Mouse (Mus musculus) megakaryocyte-erythroid progenitor cell, adult 5-6 weeks (primary cell): Measurements from ENCODE around the gene Hspbap1. TPM values are rescaled to one million over a fixed set of nuclear protein-coding genes. Genes with fewer than 3 reads are reported as not detected.
A peak's percentile ranks its signal among the peaks of the same experiment; 100 is the strongest.

ENCODE experiments used
- ATAC-seq: replicated peaks from 2 replicates; pipeline ENCODE4 v1.8.0; 2016; ENCODE audit warnings: mild to moderate bottlenecking, inconsistent platforms; ENCODE audit not compliant: severe bottlenecking, poor library complexity, low FRiP score, low TSS enrichment
- total RNA-seq, 2 experiments: library from RNA; stranded (forward) in 1 of 2; stranded (reverse) in 1 of 2; fragments of 200-1000, 215-1000 nt in 1 of 2; fragments of >200 nt in 1 of 2; fragmentation: Nextera tagmentation in 1 of 2; gene quantifications; 2 replicates each; pipeline ENCODE4 v1.2.3; 2014 to 2017

The Hspbap1 gene
- total RNA-seq, 2 experiments from 2014 or later, result 5.9 to 8.0 TPM

DNA sequence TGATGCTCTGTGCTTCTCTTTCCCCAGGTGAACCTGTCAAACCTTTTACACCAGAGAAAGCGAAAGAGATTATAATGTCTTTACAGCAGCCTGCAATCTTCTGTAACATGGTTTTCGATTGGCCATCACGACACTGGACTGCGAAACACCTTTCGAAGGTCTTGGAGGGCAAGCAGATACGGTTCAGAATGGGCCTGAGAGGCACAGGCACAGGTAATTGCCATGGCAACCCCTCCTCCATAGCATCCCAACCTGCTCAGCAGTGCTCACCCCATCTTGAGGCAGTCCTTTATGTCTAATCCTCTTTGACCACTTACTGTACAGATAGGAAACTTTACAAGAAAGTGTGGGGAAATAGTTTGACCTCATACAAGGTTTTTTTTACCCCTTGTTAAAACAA is 17.0 kb downstream of the Hspbap1 start:
- ATAC-seq, result no peak

DNA sequence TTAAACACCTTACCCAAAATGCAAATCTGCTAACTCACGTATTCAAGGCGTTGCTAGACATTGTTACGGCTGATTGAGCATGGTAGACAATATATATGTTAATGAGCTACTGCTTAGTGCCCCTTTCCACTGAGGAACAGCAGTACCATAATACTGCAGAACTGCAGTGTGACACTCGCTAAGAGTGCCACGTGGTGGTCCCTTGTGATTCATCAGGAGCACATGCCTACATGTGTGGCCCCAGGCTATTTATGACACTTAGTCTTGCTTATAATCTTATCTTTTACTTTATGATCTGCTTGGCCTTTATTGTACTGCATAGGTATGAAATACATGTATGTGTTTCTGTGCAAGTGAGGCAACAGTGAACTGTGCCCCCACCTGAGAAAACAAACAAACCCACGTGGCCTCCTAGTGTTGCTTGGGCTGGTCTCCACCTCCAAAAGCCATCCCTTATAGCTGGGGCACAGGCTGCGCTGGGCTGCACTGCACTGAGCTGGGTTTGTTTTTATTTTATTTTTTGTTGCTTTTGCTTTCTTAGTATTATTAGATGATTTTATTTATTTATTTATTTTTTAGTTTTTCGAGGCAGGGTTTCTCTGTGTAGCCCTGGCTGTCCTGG is 17.5 kb downstream of the Hspbap1 start:
- no peak for ATAC-seq

DNA sequence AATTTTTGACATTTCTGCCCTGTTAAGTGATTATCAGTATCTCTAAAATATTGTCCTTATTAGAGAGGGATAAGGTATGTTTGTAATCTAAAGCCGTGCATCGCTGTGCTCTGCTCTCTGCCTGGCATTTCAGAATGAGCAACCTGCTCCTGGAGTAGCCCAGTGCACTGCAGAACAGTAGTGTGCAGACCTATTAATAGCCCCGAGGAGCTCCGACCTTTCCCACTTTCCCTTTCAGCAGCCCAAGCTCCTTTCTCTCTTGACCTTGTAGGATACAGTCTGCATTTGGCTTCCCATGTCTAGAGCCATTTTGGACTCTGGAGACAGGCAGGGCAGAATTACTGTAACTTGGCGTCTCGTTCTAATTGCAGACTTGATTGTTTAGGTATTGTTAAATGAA is 18.2 kb downstream of the Hspbap1 start:
- no peak for ATAC-seq

DNA sequence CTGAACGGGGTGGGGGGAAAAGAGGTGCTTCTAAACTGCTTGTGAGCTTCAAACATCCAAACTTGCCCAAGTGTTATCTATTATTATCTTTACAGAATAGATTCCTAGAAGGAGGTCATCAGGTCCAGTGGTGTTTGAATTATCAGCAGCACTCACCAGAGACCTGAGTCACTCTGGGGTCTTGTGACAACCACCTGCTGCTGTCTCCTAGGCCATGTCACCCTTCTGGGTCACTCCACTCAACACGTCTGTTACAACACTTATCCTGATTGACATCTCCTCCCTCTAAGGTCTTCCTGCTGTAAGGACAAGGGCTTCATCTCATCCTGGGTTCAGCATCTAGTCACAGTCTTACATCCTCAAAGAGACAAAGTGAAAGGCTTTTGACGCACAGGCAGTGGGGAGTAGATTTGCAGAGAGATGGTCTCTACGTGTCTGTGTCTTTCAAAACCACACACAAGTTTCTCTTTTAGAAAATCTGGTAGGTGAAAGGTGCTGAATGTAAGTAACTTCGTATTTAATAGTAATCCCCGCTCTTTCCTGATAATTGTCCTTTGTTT is 21.9 kb downstream of the Hspbap1 start:
- no peak for ATAC-seq

DNA sequence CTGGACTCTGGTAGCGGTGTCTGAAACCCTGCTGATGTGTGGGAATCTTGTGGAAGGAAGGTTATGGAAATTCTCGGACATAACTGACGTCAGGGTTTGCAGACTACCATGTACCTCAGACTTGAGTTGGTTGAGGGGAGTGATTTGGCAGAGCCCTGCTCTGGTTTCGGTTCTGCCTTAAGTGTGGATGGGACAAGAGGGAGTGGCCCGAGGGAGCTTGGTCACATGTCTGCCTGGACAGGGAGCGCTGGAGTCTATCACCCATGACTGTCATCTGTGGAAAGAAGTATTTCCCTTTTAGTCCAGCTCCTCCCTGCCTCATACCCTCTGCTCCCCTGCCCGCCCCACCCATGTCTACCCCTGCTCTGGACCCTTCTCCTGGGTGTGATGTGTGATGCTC is 32.0 kb downstream of the Hspbap1 start:
- no peak for ATAC-seq

DNA sequence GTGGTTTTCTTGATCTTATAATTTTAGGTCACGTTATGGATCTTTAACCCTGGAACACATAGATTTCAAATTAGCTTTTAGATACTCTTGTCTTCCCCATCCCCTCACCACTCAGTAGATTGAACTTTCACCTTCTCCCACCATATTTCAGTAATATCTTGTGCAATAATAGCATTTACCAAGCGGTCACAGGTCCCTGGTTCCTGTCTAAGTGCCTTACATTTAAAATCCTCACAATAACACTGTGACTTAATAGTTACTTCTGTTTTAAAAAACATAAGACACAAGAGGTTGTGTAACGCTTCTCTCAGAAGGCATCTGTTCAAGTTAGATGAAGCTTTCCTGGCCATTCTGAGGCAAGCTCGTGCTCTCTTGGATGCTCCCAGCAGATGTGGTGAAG is 33.5 kb downstream of the Hspbap1 start:
- no peak for ATAC-seq

DNA sequence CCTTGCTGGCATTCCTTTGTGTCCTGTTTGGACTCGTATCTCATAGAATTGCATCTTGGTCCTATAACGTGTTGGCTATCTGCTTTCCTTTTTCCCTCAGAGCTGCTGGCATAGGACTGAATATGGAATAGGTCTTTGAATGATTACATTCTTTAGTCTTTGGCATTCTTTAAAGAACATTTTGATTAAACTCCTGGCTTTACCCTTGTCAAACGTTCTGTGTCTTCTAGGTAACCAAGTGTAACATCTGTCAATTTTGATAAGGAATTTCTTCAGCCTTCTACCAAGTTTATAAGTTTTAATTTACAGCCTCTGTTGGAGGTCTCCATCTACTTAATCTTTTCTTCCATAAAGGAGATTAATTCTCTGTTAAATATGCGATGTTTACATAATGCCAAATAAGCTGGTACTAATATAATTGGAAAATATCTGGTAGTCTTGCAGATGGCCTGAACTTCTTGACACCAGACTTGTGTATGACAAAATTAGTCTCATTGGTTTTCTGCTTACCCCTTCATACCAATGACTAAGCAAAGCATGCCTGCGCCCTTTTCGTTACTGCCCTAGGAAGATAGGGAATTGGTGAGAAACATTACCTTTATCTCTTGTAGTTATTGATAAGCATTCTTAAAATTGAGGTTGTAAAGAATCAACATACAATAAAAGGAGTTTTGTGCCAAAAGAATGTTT is 36.9 kb downstream of the Hspbap1 start:
- peak; percentile 83 for ATAC-seq

DNA sequence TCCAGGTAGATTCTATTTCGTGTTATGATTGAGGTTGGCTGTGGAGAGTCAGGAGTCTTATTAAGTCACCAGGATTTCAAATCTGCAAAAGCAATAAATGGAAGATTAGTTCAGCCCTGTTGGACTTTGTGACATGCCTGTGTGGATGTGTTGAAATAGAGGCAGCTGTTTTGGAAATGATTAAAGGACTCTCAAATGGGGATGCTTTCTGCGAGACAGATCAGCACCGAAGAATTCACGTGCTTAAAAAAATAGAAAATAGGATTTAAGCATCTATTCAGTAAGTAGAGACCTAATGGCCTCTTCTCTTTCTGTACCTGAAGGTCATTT is 37.5 kb downstream of the Hspbap1 start:
- ATAC-seq, result peak; percentile 40; the same call in 1 of the 2 replicates

DNA sequence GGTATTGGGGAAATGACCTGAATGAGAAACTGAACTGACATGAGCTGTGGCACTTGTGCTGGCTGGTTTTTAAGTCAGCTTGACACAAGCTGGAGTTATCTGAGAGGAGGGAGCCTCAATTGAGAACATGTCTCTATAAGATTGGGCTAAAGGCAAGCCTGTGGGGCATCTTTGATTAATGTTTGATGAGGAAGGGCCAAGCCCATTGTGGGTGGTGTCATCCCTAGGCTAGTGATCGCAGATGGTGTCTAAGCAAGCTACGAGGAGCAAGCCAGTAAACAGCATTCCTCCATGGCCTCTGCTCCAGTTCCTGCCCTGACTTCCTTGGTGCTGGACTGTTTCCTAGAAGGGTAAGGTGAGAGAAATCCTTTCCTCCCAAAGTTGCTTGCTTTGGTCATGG is 38.7 kb downstream of the Hspbap1 start:
- ATAC-seq, result no peak

DNA sequence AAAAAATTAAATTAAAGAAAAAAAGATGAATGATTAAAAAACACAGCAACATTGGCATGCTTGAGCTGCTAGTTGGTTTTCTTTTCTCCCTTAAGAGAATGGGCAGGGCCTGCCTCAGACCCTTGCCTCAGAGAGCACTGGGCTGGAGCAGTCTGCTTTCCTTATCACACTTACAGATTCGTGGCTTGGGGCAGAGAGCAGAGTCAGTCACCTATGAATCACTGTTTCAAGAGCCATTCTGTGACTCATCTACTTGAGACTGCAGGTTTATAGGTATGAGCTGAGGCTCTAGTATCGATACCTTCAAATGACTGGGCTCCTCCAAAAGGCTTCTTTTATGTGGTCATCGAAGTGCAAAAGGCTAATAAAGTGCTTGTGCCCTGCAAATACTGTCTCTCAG is 42.9 kb downstream of the Hspbap1 start:
- ATAC-seq, result no peak

DNA sequence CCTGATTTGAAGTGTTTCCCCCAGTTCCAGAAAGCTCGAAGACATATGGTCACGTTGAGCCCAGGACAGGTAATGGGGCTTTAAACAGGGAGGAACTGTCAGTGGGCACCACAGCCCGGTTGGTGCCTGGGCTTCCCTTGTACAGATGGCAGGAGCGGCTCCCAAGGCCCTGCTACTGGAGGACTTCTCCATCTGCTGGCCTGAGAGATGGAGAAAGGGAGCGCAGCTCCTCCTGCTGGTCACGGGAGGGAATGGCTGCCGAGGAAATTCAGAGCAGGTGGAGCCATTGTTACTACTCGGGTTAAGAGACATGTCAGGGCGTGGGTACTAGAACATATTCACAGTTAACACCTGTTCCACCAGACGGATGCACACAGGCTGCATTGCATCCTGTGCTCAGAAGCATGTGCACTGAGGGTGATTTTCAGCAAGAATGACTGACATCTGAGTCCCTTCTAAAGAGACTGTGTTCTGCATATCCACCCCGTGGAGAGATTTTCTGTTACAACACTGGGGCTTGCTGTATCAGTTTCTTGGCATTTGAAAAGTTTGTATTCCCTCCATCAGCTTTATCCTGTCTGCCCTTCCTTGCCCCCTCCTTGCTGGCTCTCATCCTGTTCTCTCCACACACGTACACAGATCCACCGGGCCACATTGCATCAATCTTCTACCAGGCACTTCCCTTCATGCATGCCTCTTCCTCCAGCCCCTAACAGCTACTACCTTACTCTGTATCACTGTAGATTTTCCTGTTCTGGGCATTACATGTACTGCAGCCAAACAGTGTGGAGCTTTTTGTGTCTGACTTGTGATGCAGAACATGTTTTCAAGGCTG is 47.3 kb downstream of the Hspbap1 start:
- peak; percentile 94 for ATAC-seq

DNA sequence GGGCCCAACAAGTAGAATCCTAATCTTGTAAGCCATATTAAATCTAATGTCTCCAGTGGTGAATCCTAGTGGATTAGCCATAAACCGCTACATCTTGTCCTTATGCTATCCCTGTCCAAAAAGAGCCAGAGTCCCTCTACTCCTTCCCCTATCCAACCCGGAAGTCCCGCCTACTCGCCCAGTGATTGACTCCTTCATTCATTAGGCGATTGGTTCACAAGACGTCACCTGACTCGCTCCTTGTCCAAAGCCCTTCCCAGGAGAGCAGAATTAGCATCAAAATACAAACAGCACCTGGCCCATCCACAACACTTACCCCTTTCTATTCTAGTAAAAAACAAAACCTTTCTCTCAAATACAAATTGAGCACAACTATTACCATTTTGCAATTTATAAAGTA is 59.8 kb downstream of the Hspbap1 start:
- no peak for ATAC-seq

DNA sequence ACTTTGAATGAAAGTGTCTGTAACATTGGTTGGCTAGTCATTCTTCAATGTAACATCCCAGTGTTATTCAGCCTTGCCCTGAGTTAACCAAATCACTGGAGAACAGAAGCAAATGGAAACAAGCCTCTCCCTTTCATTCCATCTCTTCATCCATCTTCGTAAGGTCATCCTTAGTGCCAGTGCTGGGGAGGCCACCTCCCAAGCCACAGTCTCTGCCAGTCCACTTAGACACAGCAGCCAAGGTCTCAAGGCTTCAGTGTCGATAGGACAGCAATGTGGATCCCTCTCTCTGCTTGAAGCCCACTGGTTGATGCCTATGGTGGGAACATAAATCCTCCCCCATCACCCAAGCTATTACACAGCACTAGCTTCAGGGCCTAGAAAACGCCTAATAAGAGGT is 62.8 kb downstream of the Hspbap1 start:
- ATAC-seq, result no peak

DNA sequence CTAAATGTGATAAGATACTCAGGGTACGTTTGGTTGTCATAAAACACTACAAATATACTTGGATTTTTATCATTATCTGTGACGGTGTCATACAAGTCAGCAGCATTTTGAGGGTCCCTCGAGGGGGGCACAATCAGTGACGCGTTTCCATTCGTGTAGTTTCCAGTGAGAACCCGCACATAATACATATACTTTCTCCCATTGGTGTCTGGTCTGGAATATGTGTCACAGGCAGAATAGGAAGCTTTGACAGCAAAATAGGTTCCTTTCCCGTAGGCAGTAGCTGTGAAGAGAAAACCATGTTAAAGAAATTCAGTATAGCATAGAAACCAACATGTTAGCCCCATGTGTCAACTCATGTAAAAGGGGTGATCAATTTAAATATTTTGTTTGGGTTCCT is 64.5 kb downstream of the Hspbap1 start:
- no peak for ATAC-seq

DNA sequence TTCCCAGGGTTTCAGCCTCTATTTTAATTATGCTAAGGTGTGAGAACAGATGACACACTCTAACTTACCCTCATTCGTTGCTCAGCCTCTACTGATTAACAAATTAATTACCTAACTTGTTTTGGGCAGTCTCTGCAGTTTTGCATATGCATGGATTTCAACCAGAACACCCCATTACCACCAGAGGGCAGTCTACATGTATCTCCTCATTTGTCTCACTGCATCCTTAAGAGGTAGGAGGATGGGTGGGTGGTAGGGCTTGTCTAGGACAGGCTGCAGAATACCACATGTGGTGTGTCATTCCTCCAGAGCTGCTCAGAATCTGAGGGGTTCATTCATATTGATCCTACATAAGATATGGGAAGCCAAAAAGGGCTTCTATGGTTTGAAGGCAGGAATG is 69.5 kb downstream of the Hspbap1 start:
- peak; percentile 86 for ATAC-seq

DNA sequence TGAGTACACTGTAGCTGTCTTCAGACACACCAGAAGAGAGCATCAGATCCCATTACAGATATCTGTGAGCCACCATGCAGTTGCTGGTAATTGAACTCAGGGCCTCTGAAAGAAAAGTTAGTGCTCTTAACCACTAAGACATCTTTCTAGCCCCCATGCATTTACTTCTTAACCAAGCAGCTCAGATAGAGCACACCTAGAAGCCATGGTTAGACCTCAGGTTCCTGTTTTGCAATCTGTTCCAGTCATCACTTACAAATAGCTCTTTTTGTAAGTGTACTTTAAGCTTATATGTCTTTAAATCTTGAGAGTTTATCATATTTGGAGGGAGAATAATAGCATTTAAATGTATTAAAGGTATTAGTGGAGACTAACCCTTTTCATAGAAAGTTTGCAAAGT is 77.0 kb downstream of the Hspbap1 start:
- ATAC-seq, result no peak

DNA sequence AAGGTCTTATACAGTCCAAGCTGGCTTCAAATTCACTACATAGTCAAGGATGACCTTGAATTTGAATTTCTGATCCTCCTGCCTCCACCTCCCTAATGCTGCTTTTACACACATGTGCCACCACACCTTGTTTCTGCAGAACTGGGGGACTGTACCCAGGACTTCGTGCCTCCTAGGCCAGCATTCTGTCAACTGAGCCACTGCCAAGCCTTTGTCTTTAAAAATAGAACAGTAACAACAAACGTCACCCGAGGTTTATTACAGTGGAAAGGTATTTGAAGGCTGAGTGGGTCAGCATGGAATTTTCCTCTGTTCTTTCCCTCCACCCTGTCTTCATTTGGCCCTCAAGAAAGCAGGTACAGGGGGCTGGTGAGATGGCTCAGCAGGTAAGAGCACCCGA is 85.7 kb downstream of the Hspbap1 start:
- no peak for ATAC-seq

DNA sequence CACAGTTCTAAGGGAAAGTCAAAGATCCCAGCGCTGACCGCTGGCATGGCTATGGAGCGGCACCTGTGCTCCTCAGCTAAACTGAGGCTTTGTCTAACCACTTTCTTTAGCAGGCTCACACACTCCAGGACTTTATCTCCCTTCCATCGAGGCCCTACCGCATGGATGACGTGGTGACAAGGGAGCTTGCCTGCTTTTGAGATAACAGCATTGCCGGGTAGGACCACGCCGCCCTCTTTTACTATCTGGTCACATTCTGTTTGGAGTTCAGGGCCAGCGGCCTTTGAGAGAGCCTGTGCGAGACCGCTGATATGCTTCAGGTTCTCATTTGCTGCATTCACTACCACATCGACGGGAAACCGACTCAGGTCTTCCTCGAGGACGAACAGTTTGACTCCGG is 86.6 kb downstream of the Hspbap1 start:
- ATAC-seq, result peak; percentile 99

DNA sequence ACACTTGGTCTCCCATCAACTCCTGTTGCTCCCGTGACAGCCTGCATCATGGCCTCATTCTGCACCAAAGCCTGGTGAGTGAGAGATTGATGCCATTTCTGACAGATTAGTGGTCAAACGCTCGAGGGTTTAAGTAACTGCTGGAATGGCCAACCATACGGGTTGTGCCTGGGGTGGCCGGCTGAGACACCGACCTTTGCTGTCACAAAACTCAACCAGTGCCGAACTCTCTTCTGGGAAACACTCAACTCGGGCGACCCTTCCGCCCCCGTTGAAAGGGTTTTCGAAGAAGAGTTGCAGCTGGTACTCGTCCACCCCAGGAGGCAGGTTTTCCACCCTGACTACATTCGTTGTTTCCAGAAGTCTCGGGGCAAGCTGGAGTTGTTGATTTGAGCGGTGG is 90.1 kb downstream of the Hspbap1 start:
- no peak for ATAC-seq

DNA sequence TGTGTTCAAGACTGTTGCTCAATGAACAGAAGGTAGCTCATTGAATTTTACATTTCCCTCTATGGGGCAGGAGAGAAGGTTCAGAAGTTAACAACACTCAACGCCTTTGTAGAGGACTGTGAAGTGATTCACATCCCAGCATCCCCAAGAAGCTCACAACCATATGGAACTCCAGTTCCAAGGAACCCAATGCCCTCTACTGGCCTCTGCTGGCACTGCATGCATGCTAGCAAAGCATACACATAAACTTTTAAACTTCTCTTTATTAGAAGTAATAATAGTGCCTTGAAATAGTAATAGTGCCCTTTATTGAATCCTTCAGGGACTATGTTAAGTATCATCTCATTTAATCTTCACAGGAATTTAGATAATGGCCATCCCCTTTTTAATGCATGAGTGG is 91.9 kb downstream of the Hspbap1 start:
- no peak for ATAC-seq

DNA sequence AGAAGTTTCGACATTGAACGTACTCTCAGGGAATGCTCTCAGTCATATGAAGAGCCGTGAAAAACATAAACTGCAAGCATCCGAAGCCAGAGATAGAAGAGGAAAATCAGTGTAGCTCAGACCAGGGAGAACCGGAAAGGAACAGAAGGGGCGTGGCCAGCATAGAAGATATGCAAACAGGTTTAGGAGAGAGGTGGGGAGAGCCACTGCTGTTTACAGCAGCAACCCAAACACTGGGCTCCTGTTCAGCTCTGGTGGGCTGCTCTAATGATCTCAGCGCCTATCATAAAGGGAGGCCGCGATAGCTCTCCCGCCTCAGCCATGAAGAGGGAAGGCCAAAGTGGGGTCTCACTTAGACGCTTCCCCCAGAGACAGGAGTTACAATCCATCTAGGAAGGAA is 97.6 kb downstream of the Hspbap1 start:
- ATAC-seq, result no peak
